Mouse (Mus musculus) liver, adult 2 months (tissue): Measurements from ENCODE around the gene Arhgap44.

ENCODE experiments used
- CTCF ChIP-seq: fragments of 200-500 bp; IDR thresholded peaks from 2 replicates; pipeline ENCODE4 v1.5.1; 2011; ENCODE audit warnings: low read depth, low read length, control low read depth
- POLR2A ChIP-seq: fragments of 200-500 bp; IDR thresholded peaks from 2 replicates; pipeline ENCODE4 v1.6.1; 2011; ENCODE audit warnings: low read length, control low read depth; ENCODE audit not compliant: insufficient read depth; ENCODE audit errors: extremely low read depth

DNA sequence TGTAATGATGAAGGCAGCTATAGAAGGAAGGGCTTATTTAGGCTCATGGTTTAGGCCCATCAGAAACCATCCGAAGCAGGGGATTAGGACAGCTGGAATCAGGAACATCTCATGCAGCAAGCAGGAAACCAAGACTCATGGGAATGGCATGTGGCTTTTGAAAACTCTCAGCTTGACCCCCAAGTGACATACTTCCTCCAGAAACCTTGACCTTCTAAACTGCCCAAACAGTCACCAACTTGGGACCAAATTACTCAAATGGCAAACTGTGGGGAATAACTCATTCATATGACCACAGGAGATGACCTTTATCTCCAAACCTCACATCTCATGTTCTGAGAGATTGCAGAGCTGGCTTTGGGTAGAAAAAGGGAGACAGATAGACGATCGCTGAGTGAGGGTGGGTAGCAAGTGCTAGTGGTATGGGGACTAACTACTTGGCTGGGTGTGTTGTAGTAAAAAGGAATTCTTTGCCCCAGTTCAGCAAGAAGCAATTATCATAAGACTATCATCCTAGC lies 191.2 kb downstream of the Arhgap44 start:
- TF ChIP-seq POLR2A (no peak), CTCF (no peak)
